Mouse (Mus musculus) adipocyte (in vitro differentiated cells): ENCODE results near the gene Hoxa11.

Source experiments
- DNase-seq: peaks from one replicate; pipeline ENCODE4 v3.0.0-alpha.2; 2016; ENCODE audit warnings: low spot score

Gene Hoxa11

DNA sequence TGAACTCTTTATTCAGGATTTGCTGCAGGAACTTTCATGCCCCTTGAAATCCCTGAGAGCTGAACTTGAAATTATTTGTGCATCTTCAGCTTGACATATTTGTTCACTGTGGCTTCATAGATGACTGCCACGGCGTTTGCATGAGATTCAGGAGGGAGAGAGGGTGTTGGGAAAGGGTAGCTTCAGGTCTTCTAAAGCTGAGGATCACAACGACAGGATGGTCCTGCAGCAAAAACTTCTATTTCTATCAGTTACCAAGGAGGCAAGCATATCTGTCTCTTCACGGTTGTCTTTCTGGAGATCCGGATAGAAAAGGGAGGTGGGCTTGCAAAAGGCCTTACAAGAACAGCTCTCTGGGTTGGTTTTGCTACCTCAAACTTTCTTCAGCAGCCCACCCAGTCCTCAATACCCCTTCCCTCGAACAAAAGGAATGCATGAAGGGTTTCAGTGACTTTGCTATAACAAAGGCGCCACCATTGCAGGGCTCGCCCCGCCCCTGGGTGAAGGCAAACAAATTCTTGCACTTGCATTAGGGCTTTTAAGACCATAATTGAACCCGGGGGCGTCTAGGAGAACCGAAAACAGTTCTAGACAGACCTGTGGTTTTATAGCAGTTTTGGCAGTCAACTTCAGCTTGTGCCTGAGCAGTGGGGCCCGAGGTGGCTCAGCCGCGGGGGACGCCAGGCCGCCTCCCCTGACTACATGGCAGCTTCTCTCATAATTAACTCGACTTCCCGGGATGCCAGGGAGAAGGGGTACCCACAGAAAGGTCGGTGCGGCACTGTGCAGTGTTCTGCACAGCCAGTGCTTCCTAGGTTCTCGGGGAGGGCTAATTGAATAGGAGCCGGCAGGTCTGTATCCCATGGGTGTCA is 2.4 kb upstream of the Hoxa11 start:
- no peak for DNase-seq

DNA sequence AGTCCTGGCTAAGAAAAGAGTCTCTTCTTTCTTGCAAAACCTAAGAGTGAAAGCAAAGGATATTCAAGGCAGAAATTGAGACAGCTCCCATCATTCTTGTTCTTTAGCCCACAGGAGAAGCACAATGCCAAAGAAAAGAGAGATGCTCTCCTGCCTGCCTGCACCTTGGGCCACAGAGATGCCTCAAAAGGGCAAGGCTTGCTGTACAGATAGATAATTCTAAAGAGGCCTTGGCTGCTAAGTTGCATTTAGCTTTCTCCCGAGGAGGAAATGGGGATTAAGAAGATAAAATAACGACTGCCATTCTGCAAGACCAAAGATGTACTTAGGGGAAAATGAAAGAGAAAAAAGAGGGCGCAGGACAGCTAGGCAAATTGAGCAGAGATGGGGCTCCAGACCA is 1.3 kb upstream of the Hoxa11 start:
- no peak for DNase-seq

DNA sequence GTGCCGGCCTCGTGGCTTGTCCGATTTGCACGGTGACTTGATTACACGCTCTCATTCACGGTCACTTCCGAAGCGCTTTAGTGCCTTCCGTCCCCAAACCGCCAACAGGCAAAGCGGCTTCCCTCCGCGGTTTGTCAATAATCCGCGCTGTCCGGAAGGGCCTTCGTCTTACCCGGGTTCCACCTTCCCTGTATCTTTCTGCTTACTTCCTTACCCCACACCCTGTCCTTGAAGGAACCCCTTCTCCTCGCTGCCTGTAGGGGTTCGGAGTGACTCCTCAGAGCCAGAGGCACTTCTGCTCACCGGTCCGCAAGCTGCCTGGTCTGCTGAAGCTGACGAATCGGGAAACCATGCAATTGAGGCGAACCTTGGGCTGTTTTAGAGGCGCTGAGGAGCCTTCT is 793 bp upstream of the Hoxa11 start:
- DNase-seq: no peak

DNA sequence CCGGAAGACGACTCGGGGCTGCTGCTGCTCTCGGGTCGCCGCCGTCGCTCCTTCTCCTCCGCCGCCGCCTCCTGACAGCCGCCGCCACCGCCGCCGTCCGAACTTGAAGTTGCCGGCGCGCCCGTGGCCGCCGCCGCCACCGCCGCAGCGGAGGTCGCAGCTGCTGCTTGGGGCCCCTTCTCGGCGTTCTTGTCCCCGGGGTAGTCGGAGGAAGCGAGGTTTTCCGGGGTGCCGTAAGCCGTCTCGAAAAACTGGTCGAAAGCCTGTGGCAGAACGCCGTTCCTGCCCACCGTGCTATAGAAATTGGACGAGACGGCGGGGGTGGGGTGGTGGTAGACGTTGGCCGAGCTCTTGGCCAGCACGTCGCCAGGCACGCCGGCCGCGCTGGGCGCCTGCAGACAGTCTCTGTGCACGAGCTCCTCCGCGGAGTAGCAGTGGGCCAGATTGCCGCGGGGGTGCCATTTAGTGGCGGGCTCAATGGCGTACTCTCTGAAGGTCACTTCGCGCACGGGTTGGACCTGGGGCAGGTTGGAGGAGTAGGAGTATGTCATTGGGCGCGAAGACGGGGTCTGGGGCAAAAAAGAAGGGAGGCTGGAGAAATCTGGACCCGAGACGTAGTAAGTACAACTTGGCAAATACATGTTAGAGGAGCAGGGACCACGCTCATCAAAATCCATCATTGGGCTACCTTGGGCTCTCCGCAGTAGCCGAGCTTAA is 412 bp downstream of the Hoxa11 start:
- DNase-seq: no peak

DNA sequence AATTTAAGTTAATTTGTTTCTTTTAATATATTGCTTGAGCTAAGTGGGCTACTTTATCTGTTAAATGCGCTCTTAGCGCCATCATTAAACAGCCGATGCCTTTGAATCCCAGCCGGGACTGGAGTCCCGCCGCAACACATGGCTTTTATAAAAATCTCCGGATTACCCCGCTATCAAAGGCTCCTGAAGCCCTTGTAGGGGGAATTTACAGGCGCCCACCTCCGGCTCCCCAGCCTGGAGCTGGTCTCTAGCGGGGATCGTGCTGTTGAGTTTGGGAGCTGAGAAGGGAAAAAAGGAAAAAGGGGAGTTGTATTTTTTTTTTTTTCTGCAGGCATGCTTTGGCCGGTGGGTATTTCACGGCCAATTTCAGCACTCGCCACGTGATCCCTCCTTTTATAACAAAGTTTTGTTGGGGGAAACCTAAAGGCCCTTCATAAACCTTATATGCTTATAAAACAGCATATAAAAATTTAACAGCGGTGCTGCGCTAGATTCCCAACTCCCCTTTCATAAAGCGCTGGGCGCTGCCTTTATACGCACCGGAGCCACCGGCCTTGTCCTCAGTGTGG is 1.1 kb downstream of the Hoxa11 start:
- DNase-seq: no peak

DNA sequence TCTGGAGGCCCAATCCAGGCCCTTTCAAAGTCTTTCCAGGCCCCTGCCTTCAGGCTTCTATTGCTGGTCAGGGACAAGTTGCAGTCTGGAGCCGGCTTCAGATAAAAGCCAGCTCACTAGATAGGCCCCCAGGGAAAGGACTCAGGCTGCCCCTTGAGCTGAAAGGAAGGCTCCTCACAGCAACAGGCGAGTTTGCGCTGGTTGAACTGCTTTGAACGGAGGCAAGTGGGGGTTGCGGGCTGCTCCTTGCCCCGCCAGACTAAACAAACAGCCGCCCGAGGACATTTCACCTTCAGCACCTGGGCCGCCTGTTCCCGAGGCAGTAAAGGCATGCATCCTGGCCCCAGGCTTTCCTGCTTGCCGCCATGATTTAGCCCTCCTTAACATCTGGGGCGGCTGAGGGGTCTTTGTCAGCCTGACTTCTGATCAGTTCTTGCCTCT is 1.9 kb downstream of the Hoxa11 start:
- DNase-seq: no peak

DNA sequence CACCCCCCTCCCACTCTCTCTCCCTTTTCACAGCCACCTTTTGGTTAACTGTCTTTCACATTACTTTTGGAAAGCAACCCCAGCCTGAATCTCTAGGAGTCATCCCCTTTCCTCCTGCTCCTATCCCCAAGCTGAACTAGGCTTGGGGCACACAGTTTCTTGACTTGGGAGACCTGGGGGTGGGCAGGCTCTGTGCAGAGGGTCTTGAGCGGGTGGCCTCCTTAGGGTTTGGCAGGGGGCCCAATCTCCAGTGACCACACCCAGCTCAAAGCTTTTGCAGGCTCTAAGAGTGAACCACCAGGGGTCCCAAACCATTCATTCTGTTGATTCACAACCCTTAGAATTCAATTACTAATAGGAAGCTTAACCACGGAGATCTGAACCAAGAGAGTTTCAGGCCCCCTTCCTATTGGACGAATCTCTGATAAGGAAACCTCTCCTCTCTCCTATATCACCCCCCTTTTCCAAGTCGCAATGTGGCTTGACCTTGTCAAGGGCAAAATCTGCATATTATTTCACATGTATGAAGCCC is 2.7 kb downstream of the Hoxa11 start:
- DNase-seq: no peak

DNA sequence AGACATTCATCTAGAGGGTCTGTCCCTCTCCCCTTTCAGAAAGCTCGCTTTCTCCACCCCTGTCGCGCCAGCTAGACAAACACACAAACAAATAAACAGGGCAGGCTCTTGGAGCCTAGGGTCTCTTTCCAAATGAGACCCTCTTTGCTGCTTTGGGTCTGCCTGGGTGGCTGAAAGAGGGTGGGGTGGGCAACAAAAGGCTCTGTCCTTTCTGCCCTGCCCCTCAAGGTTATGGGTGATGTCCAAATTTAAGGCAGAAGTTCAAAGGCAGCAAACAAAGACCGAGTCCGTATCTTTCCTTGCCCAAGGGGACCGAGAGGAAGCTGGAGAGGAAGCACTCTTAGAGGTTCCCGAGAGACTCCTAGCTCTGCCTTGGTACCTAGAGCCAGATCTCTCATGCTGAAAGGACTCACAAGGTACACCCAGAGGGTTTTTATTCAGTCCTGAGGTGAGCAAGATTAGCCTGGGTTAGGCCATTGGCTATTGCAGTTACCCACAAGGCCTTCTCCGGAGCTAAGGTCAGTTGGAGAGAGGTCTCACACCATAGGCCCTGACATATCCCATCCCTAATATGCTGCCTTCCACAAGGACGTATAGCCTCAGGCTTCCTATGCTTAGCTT is 4.5 kb downstream of the Hoxa11 start:
- no peak for DNase-seq

DNA sequence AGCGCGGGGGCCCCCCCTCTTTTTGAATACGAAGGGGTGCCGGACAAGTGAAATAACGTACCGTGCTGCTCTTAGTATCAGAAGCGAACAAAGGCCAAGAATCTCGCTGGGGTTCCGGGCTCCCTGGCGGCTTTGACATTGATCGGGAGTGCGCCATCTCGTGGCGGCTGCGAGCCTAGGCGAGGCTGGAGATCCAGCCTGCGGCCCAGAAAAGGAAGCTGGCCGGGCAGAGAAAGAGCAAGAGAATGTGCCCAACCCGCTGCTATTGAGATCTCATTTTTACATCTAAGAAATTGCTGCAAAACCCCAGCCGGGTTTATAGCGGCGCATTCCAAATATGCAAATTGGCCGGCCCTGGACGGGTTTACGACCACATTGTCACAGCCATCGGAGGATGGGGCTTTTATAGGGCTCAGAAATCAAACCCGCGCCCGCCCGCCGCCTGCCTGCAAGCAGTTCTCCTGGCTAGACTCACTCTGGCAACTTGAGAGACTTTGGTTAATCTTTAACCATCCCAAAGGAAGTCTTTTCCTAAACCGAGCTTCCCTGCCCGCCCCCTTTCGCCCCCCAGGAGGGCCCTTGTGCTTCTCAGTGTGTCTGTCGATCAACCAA is 5.1 kb downstream of the Hoxa11 start, which contains the start of gene Hoxa10:
Hoxa10 (minus strand) TSS at position 466 of the 612 bp plus-strand sequence.
- DNase-seq: no peak

DNA sequence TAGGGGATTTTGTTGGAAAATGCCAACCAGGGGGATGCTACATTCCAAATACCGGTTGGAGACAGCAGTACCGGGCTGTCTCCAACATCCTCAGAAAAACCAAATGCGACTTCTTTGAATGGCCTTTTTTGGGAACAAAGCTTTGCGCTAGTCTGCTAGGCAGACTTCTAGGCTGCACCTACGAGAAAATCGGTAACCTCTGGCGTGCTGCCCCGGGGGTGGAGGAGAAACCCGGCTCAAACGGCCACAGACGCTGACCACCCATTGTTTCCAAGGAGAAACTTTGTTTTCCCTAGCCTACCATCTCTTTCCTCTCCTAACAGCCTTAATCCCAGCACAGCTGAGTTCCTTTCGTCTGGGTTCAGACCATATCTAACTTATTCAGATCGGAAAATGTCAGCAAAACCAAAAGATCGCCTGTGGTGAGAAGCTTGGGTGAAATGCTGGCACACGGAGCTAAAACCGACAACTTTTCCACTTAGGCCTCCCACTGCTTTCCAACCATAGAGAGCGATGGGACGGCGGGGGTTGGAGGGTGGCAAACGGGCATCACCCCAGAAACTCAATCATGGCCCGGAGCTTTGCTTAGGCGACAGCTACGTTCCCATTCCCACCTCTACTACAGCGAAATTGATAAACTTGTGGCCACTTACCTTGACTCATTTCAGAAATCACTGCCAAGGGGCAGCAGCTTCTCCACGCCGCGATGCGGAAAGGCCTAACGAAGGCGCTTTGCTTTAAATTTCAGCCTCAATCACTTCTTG is 5.8 kb downstream of the Hoxa11 start:
- DNase-seq: no peak

DNA sequence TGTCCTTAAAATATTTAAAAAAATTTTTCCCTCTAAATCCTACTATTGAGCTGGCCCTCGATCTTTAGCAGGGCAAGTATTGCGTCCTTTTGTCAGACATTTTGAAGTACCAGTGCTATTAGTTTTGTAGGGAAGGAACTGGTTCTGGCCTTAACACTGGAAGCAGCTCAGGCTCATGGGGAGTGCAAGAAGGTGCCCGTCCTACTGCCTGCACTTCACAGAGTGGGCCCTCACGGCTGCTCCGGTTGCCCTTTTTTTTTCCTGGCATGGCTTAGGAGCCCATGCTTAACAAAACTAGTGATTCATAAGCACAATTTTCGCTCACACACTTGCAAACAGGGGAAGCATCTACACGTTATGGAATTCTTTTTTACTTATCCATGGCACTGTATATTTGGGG is 6.6 kb downstream of the Hoxa11 start:
- DNase-seq: no peak

DNA sequence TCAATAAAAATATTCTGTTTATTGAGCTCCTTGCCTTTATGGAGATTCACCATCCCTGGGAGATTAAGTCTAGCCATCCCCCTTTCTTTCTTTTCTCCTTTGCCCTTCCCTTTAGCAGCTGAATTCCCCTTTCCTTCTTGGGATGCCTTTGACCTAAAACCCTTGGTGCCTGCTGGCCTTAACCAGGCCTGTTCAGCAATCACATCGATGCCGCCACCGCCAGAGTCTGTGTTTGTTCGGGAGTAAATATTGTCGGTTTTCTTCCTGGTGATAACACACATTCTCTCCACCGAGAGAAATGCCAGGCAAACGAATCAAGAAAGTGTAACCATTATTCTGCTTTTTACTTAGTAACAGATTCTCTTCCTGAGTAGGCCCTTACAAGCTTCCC is 7.5 kb downstream of the Hoxa11 start:
- no peak for DNase-seq

DNA sequence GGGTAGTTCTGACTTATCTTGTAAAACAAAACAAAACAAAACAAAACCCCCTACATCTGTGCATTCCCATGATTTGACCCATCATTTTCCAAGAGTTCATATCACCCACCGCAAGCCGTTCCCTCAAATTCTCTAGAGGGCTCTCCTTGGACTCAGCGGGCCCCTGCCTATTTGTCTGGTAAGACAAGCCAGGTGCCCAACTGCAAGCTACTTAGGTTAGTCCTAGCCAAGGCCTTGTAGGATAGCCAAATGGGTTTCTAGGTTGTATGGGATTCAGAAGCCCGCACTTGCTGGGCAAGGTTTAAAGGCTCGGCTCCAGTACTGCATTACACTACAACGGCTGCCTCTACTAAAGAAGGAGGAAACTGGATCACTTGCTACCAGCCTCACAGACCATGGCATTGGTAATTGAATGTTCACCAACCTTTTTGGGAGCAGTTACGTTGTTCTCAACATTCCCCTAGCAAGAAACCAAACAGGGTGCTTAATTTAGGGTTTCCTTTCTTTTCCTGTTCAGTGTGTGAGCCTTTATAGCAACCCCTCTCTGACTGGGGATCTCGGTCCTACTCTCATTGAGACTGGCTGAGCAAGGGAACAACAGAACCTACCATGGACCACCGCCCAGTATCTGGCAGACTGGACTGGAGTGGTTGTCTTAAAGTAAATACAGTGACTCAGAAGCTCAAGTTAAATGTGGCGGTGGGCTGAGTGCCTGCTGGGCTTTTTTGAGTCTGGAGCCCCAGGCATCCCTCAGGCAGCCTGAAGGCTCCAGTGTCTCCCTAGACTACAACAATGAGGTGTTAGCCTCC is 8.1 kb downstream of the Hoxa11 start:
- DNase-seq: no peak

DNA sequence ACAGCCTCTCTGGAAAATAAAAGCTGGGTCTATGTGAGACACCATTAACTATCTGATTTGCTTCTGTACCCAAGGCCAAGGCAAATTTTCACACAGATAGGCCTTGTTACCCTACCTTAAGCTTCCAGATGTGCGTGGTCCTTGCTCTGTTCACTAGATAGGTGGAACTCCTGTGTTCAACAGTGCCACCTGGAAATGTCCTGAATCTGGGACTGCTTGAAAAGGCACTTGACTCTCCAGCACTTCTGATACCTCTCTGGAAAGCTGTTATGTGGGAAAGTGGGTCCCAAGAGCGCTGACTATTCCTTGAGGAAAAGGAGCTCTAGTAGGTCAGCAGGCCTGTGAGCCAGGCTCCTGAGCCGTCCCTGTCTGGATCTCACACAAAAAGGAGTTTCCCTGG is 8.8 kb downstream of the Hoxa11 start:
- DNase-seq: no peak

DNA sequence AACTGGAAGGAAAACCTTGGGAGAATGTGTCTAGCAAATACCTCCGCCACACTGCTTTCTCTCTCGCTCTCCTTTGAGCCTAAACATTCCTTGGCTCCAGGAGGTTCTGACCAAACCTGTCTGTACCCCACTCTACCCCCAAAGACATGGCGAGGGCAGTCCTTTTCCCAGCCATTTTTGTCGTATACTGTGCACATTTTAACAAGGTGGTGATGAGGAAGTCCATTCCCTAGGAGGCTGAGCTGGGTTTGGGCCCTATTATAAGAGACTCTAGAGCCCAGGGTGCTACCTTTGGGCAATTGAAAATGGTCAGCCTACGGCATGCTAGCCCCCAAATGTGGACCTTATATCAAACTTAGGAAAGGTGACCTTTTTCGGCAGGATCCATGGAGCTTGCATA is 9.7 kb downstream of the Hoxa11 start:
- DNase-seq: no peak

DNA sequence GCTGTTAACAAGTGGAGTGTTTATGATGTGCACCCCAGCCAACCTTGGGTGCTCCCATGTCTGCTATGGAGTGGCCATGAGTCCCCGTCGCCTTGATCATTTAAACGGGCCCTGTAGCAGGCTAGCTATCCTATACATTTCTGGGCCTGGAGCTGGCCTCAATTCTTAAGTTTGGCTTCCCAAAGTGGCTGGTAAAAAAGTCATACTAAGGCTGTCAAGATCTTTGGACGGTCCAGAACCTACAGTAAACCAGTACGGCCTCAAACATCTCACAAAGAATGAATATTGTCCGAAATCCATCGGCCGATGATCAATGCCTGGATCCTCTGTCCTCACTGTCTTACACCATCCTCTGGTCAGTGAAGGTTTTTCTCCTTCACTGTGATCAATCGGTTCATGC is 10.3 kb downstream of the Hoxa11 start:
- DNase-seq: no peak

DNA sequence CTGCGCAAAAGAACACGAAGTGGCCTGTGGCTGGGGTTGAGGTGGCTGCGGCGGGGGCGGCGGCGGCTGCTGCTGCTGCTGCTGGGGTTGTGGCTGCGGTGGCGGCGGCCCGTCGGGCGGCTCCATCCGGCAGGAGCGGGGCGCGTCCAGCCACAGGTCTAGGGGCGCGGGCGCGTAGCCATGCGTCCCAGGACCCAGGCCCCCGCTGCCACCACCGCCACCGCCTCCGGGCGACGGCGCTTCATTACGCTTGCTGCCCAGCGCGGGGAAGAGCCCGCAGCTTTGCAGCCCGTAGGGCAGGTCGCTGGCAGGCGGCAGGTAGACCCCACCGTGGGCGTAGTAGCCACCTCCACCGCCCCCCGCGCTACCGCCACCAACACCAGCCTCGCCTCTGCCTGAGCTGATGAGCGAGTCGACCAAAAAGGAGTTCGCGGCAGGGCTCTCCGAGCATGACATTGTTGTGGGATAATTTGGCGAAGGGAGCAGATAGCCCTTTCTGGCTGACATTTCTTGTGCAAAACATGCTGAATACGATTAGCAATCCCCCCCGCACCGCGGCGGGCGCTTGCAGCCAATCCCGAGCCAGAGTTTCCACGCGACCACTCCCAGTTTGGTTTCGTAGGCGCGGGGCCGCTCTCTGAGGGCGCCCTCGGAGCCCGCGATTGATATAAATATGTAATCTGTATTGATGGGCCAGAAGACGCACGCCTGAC is 11.0 kb downstream of the Hoxa11 start:
- no peak for DNase-seq

DNA sequence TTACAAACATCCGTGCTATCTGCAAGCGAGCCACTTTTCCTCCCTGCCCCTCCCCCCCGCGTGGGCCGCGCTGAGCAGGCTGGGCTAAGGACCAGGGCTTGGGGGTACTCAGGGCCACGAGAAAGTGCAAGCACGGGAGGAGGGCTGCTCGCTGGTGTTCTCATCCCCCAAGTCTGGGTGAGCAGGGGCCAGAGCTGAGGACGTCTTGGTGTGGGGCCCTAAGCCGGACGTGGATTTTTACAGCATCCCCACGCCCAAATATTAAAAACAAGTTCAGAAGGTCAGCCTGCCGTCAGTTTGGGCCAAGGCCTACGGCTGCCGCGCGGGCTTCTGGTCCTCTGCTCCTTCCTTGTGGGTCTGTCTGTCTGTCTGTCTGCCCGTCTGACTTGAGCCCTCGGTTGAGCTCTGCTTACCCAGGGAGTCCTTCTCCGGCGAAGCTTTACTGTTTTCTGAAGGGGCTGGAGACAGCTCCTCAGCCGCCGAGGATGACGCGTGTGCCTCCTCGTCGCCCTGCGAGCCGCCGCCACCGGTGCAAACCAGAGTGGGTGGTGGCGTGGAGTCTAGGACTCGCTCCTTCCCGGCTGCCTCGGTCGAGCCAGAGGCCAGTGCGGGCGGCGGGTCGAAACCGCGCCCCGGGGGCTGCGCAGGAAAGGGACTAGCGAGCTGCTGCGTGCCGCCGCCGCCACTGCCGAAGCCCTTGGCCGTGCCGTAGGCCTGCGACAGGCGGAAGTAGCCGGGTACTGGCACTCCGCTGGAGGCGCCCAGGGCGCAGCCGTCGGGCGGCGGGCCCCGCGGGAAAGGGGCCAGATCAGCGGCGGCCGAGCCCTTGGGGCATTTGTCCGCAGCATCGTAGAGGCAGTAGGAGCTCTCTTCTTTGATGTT is 11.8 kb downstream of the Hoxa11 start:
- no peak for DNase-seq
